ENCODE assay signal across 1 mouse cellular context in the genomic region with DNA sequence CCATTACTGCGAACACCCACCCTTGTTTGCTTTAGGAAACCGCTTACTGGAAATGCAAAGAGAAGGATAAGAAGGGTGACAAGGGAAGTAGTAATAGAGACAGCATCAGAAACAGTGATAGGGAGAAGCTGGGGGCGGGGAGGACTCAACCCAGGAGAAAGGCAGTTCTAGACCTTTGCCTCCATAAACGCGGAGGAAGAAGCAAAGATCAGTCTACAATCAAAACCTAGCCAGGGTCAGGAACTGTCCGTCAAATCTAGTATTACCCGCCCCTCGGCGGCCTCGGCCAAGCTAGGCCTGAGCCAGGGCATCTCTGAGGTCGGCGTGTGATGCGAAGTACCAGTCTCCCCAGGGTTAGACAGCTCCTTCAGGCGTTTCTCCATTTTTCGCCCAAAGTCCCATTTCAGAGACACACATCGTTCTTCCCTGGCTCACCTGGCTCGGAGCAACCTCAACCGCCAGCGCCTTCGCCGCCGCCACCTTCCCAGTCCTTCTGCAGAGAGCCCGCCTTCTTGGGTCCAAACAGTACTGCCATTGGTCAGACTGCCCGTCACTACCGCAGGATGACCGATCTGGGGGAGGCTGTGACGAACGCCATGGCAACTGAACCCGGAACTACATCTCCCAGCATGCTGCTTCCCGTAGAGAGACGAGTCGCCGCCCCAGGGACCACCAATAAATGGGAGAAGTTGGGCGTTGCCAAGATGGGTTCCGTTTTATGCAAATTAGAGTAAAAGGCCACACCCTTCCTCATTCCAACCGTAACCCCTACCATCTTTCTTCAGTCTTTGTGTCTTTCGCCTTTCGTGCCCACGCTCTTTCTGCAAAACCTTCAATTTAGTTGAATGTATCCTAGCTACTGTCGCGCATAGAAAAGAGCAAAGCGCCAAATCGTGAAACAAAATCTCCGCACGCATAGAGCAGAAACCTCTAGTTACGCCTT.
A peak's percentile ranks its signal among the peaks of the same experiment; 100 is the strongest.
TF ChIP-seq lines count a peak whose summit lies in the region.

Gene Cryzl1, minus strand, starts transcription at position 853 of the 943 bp plus-strand sequence.

TF ChIP-seq in CH12.LX, 34 proteins besides CTCF, POLR2A, EP300 and RAD21 (continued from another document):
- TF ChIP-seq JUND (conservative IDR thresholded peaks at IDR 0.05; ENCODE audit: low read depth, low read length), result no peak
- TF ChIP-seq POLR2AphosphoS2 (IDR thresholded peaks at IDR 0.05; ENCODE audit: low read depth, low read length), result peak; percentile 83; the same call in 1 of the 2 replicates
- 0 out of 2 replicates have a peak, but pooled peaks have one; percentile 59 for TF ChIP-seq MEF2A (IDR thresholded peaks at IDR 0.05; ENCODE audit: borderline replicate concordance, low read depth, low read length)
- TF ChIP-seq BHLHE40 (IDR thresholded peaks at IDR 0.05; ENCODE audit: low read depth, low read length), result no peak; the same call in 1 of the 2 replicates
- no peak for TF ChIP-seq USF2 (conservative IDR thresholded peaks at IDR 0.05; ENCODE audit: low read depth, low read length)
- peak; percentile 62 for TF ChIP-seq NRF1 (IDR thresholded peaks at IDR 0.05; ENCODE audit: low read depth, low read length)
- no peak for TF ChIP-seq SMC3 (IDR thresholded peaks at IDR 0.05; ENCODE audit: low read depth, low read length)
- TF ChIP-seq E2F4 (IDR thresholded peaks at IDR 0.05; ENCODE audit: insufficient replicate concordance, low read depth, low read length), result 0 out of 2 replicates have a peak, but pooled peaks have one; percentile 45
- peak; percentile 43; the same call in 1 of the 2 replicates for TF ChIP-seq CHD2 (IDR thresholded peaks at IDR 0.05; ENCODE audit: low read length)
- no peak for TF ChIP-seq PAX5 (IDR thresholded peaks at IDR 0.05; ENCODE audit: low read length)
- peak; percentile 65; the same call in 1 of the 2 replicates for TF ChIP-seq MAX (IDR thresholded peaks at IDR 0.05; ENCODE audit: low read length)
- TF ChIP-seq SIN3A (IDR thresholded peaks at IDR 0.05; ENCODE audit: low read length), result peak; percentile 92
- TF ChIP-seq USF1 (IDR thresholded peaks at IDR 0.05; ENCODE audit: low read depth, low read length), result no peak
- no peak; the same call in 1 of the 2 replicates for TF ChIP-seq ETS1 (conservative IDR thresholded peaks at IDR 0.05; ENCODE audit: low read depth, low read length)
- TF ChIP-seq ZMIZ1 (IDR thresholded peaks at IDR 0.05; ENCODE audit: low read depth, low read length), result peak; percentile 50; the same call in 1 of the 2 replicates
- no peak for TF ChIP-seq ZNF384 (IDR thresholded peaks at IDR 0.05; ENCODE audit: low read depth, low read length)
- TF ChIP-seq ZC3H11A (IDR thresholded peaks at IDR 0.05; ENCODE audit: low read depth, low read length), result no peak
- TF ChIP-seq TBP (conservative IDR thresholded peaks at IDR 0.05; ENCODE audit: low read depth, low read length), result peak; percentile 64; the same call in 1 of the 2 replicates
- no peak for TF ChIP-seq MAZ (IDR thresholded peaks at IDR 0.05; ENCODE audit: low read depth, low read length)
- peak; percentile 68; the same call in 1 of the 2 replicates for TF ChIP-seq IRF4 (IDR thresholded peaks at IDR 0.05; ENCODE audit: low read depth, low read length)
- TF ChIP-seq ELF1 (IDR thresholded peaks at IDR 0.05; ENCODE audit: low read depth, low read length), result peak; percentile 97
- TF ChIP-seq ZKSCAN1 (IDR thresholded peaks at IDR 0.05; ENCODE audit: borderline replicate concordance, low read depth, low read length), result no peak
- no peak for TF ChIP-seq JUN (IDR thresholded peaks at IDR 0.05; ENCODE audit: insufficient read depth, low read depth, low read length)
- TF ChIP-seq RCOR1 (conservative IDR thresholded peaks at IDR 0.05; ENCODE audit: low read depth, low read length), result no peak
